Mouse (Mus musculus) spleen, adult 2 months (tissue): ENCODE results near the gene Ermard.
"Not testable (repeated sequence)": the region's sequence is repeated elsewhere in the genome, so short reads cannot be mapped to it uniquely, and the experiment has no call there.

Source experiments
- CTCF ChIP-seq: fragments of 200-500 bp; IDR thresholded peaks from 2 replicates; pipeline ENCODE4 v1.5.1; 2011; ENCODE audit warnings: mild to moderate bottlenecking, inconsistent platforms; ENCODE audit not compliant: insufficient read depth, insufficient read length, insufficient replicate concordance; ENCODE audit errors: extremely low read depth
- POLR2A ChIP-seq: fragments of 200-500 bp; IDR thresholded peaks from 2 replicates; pipeline ENCODE4 v1.6.1; 2011; ENCODE audit warnings: low read depth, low read length, inconsistent platforms

GRCm38 (mm10) chr17:15031414-15031813 is 9.6 kb upstream of the Ermard start:
- not testable (repeated sequence) for TF ChIP-seq CTCF, POLR2A
